Mouse (Mus musculus): ENCODE measurements around the gene Large2.

DNA sequence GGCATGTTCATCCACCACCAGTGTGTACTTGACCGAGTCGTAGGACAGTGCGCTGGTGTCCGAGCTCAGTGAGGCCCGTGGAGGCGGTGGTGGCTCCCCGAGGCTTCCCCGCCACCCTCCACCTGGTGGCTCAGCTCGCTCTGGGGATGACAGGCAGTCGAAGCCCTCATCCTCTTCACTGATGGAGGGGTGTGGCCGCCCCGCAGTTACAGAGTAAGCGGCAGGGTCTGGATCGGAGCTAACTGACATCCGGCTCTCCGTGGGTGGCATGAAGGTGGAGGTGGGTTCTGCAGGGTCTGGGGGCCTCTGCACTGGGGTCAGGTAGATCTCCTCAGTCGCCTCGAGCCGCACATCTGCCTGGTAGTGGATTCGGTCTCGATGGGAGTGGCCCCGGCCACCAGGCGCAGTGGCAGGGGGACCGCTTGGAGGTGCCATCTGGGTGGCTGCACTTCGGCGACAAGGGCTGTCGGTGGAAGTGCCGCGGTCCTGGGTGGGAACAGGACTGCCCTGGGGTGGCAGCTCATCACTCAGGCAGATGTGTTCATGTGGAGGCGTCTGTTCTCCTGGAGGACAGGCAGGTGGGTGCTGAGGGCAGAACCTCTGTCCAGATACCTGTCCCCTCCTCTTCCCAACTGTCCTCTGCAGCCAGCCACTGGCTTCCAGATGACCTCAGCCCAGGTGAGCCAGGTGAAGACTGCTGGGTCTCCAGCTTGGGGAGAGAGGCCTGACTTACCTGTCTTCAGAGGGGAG, 12.3 kb upstream of the Large2 start:
- TF ChIP-seq CTCF (IDR thresholded peaks at IDR 0.05; ENCODE audit: low read depth), result no peak
- no peak for TF ChIP-seq EP300 (optimal IDR thresholded peaks at IDR 0.05)
